Mouse (Mus musculus): Measurements from ENCODE around the gene Gria4. TPM values are rescaled to one million over a fixed set of nuclear protein-coding genes. Genes with fewer than 3 reads are reported as not detected.

The Gria4 gene
- polyA plus RNA-seq, 1 experiment: 58.6 TPM

- Histone ChIP-seq H3K27ac (ENCODE audit: insufficient read depth, low read length) (peak within 1 kb of the TSS; percentile 30), H3K4me1 (ENCODE audit: control insufficient read depth, insufficient read depth, low read length) (no peaks in the 10 kb centered on the region; the same call in 1 of the 2 replicates), H3K4me3 (ENCODE audit: insufficient read depth, low read length) (peak within 1 kb of the TSS; percentile 55)
- no peak for TF ChIP-seq CTCF (IDR thresholded peaks at IDR 0.05; ENCODE audit: extremely low read depth, insufficient read depth, low read length)
- TF ChIP-seq POLR2A (IDR thresholded peaks at IDR 0.05; ENCODE audit: extremely low read depth, insufficient read depth, low read length): peak; percentile 97
Measured at GRCm38 (mm10) chr9:4375828-4376639, 420.0 kb downstream of the Gria4 start, which contains the start of gene Msantd4. Msantd4 (plus strand) TSS chr9:4376562.

Measured in cortical plate, adult 2 months (tissue).